Mouse (Mus musculus) intestine, postnatal 0 days (tissue): ENCODE results near the gene Cd9. TPM values are rescaled to one million over a fixed set of nuclear protein-coding genes. Genes with fewer than 3 reads are reported as not detected.

Experiments used
- ATAC-seq: fragments of 200-750 bp; cut with Nextera tagmentation; 2 replicates; pipeline ENCODE4 v1.8.0; 2017; ENCODE audit warnings: mild to moderate bottlenecking, moderate TSS enrichment, moderate library complexity
- H3K27ac ChIP-seq: fragments of 300-500 bp; sonication (generic); 2 replicates; pipeline ENCODE4 v1.5.1; 2014; ENCODE audit warnings: mild to moderate bottlenecking, low read depth, low read length, moderate library complexity
- H3K27me3 ChIP-seq: fragments of 300-500 bp; sonication (generic); replicated peaks from 2 replicates; pipeline ENCODE4 v1.6.1; 2014; ENCODE audit warnings: low read length, mixed read lengths; ENCODE audit not compliant: control insufficient read depth, insufficient read depth
- H3K36me3 ChIP-seq: fragments of 300-500 bp; sonication (generic); 2 replicates; pipeline ENCODE4 v1.6.1; 2014; ENCODE audit warnings: mild to moderate bottlenecking, moderate library complexity; ENCODE audit not compliant: control insufficient read depth, insufficient read depth
- H3K4me1 ChIP-seq: fragments of 300-500 bp; sonication (generic); replicated peaks from 2 replicates; pipeline ENCODE4 v1.6.1; 2014; ENCODE audit warnings: antibody characterized with exemption, low read length, mixed read lengths; ENCODE audit not compliant: control insufficient read depth, insufficient read depth
- H3K4me2 ChIP-seq: fragments of 300-500 bp; sonication (generic); replicated peaks from 2 replicates; pipeline ENCODE4 v1.6.1; 2014; ENCODE audit warnings: low read depth, mild to moderate bottlenecking, moderate library complexity
- H3K4me3 ChIP-seq: fragments of 300-500 bp; sonication (generic); 2 replicates; pipeline ENCODE4 v1.5.1; 2014; ENCODE audit warnings: low read depth, low read length
- H3K9ac ChIP-seq: fragments of 300-500 bp; sonication (generic); 2 replicates; pipeline ENCODE4 v1.6.1; 2014; ENCODE audit warnings: mild to moderate bottlenecking, low read depth, low read length
- H3K9me3 ChIP-seq: fragments of 300-500 bp; sonication (generic); 2 replicates; pipeline ENCODE4 v1.6.1; 2016; ENCODE audit warnings: mixed run types; ENCODE audit not compliant: control insufficient read depth
- CTCF ChIP-seq: sonication (generic); IDR thresholded peaks from 2 replicates; pipeline ENCODE4 v1.5.1; 2016; ENCODE audit warnings: low read depth, mild to moderate bottlenecking, control low read depth, antibody characterized with exemption, moderate library complexity
- WGBS: fragments of 180-500 bp; shearing (Covaris S2); extraction: QIAGEN DNeasy Blood & Tissue Kit; methylation state at CpG from one replicate; pipeline ENCODE4 v1.1.7; 2014; 5-methylcytosine and 5-hydroxymethylcytosine counted together
- polyA plus RNA-seq: library from polyadenylated mRNA; unstranded; fragments of >200 nt; fragmentation: Nextera tagmentation; extraction: Ambion mirVana; gene quantifications from 2 replicates; pipeline ENCODE4 v1.2.1, GENCODE M21; 2015

Cd9 gene
- polyA plus RNA-seq, 1 experiment from 2014 or later, result 99.5 TPM

- no peaks in the 10 kb centered on the region for H3K27me3 ChIP-seq
- H3K9me3 ChIP-seq, result no peaks in the 10 kb centered on the region
- no peak overlapping the region for H3K27ac ChIP-seq
- 0 out of 2 replicates have a peak overlapping the region, but pooled peaks have one; percentile 13 for H3K4me2 ChIP-seq
- ATAC-seq, result peak; percentile 84
- H3K4me1 ChIP-seq, result no peaks in the 10 kb centered on the region
- no peaks in the 10 kb centered on the region for H3K36me3 ChIP-seq
- no peak overlapping the region for H3K9ac ChIP-seq
- H3K4me3 ChIP-seq, result no peak overlapping the region
- TF ChIP-seq CTCF, result no peak
- WGBS, result 17% methylated on average over 5 of the region's 5 CpGs
These were observed 27.1 kb upstream of the Cd9 start for GRCm38 (mm10) chr6:125521558-125522193.

GRCm38 (mm10) chr6:125515503-125516315, 21.1 kb upstream of the Cd9 start:
- no peaks in the 10 kb centered on the region for H3K27me3 ChIP-seq
- no peaks in the 10 kb centered on the region for H3K9me3 ChIP-seq
- H3K4me3 ChIP-seq, result no peak overlapping the region
- H3K4me2 ChIP-seq, result no peak overlapping the region
- peak overlapping the region; percentile 35; the same call in 1 of the 2 replicates for H3K27ac ChIP-seq
- ATAC-seq, result peak; percentile 77
- H3K36me3 ChIP-seq, result no peaks in the 10 kb centered on the region
- H3K9ac ChIP-seq, result no peak overlapping the region
- TF ChIP-seq CTCF, result no peak
- H3K4me1 ChIP-seq, result peaks cover 14% of the 10 kb centered on the region
- 21% methylated on average over 11 of the region's 11 CpGs for WGBS

- H3K36me3 ChIP-seq, result no peaks in the 10 kb centered on the region
- H3K27ac ChIP-seq, result no peak overlapping the region; the same call in 1 of the 2 replicates
- H3K4me1 ChIP-seq, result peaks cover 14% of the 10 kb centered on the region
- H3K9me3 ChIP-seq, result no peaks in the 10 kb centered on the region
- no peak overlapping the region for H3K9ac ChIP-seq
- H3K4me3 ChIP-seq, result no peak overlapping the region
- TF ChIP-seq CTCF, result no peak
- no peaks in the 10 kb centered on the region for H3K27me3 ChIP-seq
- no peak overlapping the region for H3K4me2 ChIP-seq
- whole genome bisulfite sequencing, result 19% methylated on average over 6 of the region's 6 CpGs
- peak; percentile 19 for ATAC-seq
These were observed 18.5 kb upstream of the Cd9 start for GRCm38 (mm10) chr6:125512950-125513596.

GRCm38 (mm10) chr6:125511196-125511595, 16.6 kb upstream of the Cd9 start:
- no peak overlapping the region for H3K4me2 ChIP-seq
- no peak for TF ChIP-seq CTCF
- WGBS, result 82% methylated on average over 7 of the region's 7 CpGs
- no peaks in the 10 kb centered on the region for H3K27me3 ChIP-seq
- ATAC-seq, result no peak
- peaks cover 14% of the 10 kb centered on the region for H3K4me1 ChIP-seq
- no peak overlapping the region for H3K9ac ChIP-seq
- no peak overlapping the region for H3K27ac ChIP-seq
- no peaks in the 10 kb centered on the region for H3K9me3 ChIP-seq
- no peaks in the 10 kb centered on the region for H3K36me3 ChIP-seq
- H3K4me3 ChIP-seq, result no peak overlapping the region

GRCm38 (mm10) chr6:125510645-125511044, 16.1 kb upstream of the Cd9 start:
- no peaks in the 10 kb centered on the region for H3K36me3 ChIP-seq
- H3K9me3 ChIP-seq, result no peaks in the 10 kb centered on the region
- no peak overlapping the region for H3K4me3 ChIP-seq
- no peak overlapping the region for H3K9ac ChIP-seq
- ATAC-seq, result no peak
- H3K27me3 ChIP-seq, result no peaks in the 10 kb centered on the region
- peaks cover 14% of the 10 kb centered on the region for H3K4me1 ChIP-seq
- no peak for TF ChIP-seq CTCF
- H3K4me2 ChIP-seq, result no peak overlapping the region
- no peak overlapping the region for H3K27ac ChIP-seq

GRCm38 (mm10) chr6:125509783-125510182, 15.2 kb upstream of the Cd9 start:
- WGBS, result 68% methylated on average over 3 of the region's 3 CpGs
- no peaks in the 10 kb centered on the region for H3K27me3 ChIP-seq
- no peak overlapping the region for H3K4me3 ChIP-seq
- H3K9me3 ChIP-seq, result no peaks in the 10 kb centered on the region
- no peak for TF ChIP-seq CTCF
- no peak overlapping the region for H3K4me2 ChIP-seq
- peaks cover 10% of the 10 kb centered on the region for H3K4me1 ChIP-seq
- no peak overlapping the region for H3K27ac ChIP-seq
- no peaks in the 10 kb centered on the region for H3K36me3 ChIP-seq
- H3K9ac ChIP-seq, result no peak overlapping the region
- no peak for ATAC-seq
